Mouse (Mus musculus) splenic B cell, adult 2 months (primary cell): ENCODE data around the gene Ndnf.

ENCODE experiments used
- DNase-seq: peaks from one replicate; pipeline ENCODE4 v3.0.0-alpha.2; 2011; ENCODE audit warnings: low read depth, low spot score
- H3K27me3 ChIP-seq: 2 replicates; pipeline ENCODE4 v1.6.1; 2012; ENCODE audit warnings: mild to moderate bottlenecking, low read length, moderate library complexity, mixed read lengths; ENCODE audit not compliant: control insufficient read depth, poor library complexity, insufficient read depth, severe bottlenecking
- H3K36me3 ChIP-seq: 2 replicates; pipeline ENCODE4 v1.6.1; 2012; ENCODE audit warnings: mild to moderate bottlenecking, low read length, moderate library complexity, mixed read lengths; ENCODE audit not compliant: control insufficient read depth, poor library complexity, insufficient read depth, severe bottlenecking

Gene Ndnf

GRCm38 (mm10) chr6:65672131-65673031 is 991 bp downstream of the Ndnf start:
- peak; percentile 35 for DNase-seq
- Histone ChIP-seq H3K36me3 (no peaks in the 10 kb centered on the region), H3K27me3 (peaks cover 1% of the 10 kb centered on the region; the same call in 1 of the 2 replicates)

- Histone ChIP-seq H3K27me3 (no peaks in the 10 kb centered on the region), H3K36me3 (no peaks in the 10 kb centered on the region)
- no peak for DNase-seq
Measured at GRCm38 (mm10) chr6:65693938-65694337, 22.5 kb downstream of the Ndnf start.

- Histone ChIP-seq H3K27me3 (no peaks in the 10 kb centered on the region), H3K36me3 (no peaks in the 10 kb centered on the region)
- DNase-seq: no peak
Measured at GRCm38 (mm10) chr6:65720676-65721075, 49.3 kb downstream of the Ndnf start.

GRCm38 (mm10) chr6:65725677-65726076 is 54.3 kb downstream of the Ndnf start:
- Histone ChIP-seq H3K36me3 (no peaks in the 10 kb centered on the region), H3K27me3 (no peaks in the 10 kb centered on the region)
- DNase-seq: no peak

GRCm38 (mm10) chr6:65728261-65728660 is 56.9 kb downstream of the Ndnf start:
- DNase-seq: no peak
- H3K36me3 ChIP-seq: no peaks in the 10 kb centered on the region
- no peaks in the 10 kb centered on the region for H3K27me3 ChIP-seq

- H3K36me3 ChIP-seq: no peaks in the 10 kb centered on the region
- no peak for DNase-seq
- no peaks in the 10 kb centered on the region for H3K27me3 ChIP-seq
Measured at GRCm38 (mm10) chr6:65739442-65739841, 68.1 kb downstream of the Ndnf start.

GRCm38 (mm10) chr6:65743144-65743870 is 71.9 kb downstream of the Ndnf start:
- Histone ChIP-seq H3K36me3 (no peaks in the 10 kb centered on the region), H3K27me3 (no peaks in the 10 kb centered on the region)
- DNase-seq: no peak

- Histone ChIP-seq H3K27me3 (no peaks in the 10 kb centered on the region), H3K36me3 (no peaks in the 10 kb centered on the region)
- DNase-seq: no peak
Measured at GRCm38 (mm10) chr6:65743871-65744202, 72.4 kb downstream of the Ndnf start.

GRCm38 (mm10) chr6:65758214-65758613 is 86.8 kb downstream of the Ndnf start:
- Histone ChIP-seq H3K36me3 (no peaks in the 10 kb centered on the region), H3K27me3 (no peaks in the 10 kb centered on the region)
- DNase-seq: no peak

GRCm38 (mm10) chr6:65759174-65759573 is 87.8 kb downstream of the Ndnf start:
- Histone ChIP-seq H3K36me3 (no peaks in the 10 kb centered on the region), H3K27me3 (no peaks in the 10 kb centered on the region)
- no peak for DNase-seq

- Histone ChIP-seq H3K36me3 (no peaks in the 10 kb centered on the region), H3K27me3 (no peaks in the 10 kb centered on the region)
- DNase-seq: no peak
Measured at GRCm38 (mm10) chr6:65760073-65760472, 88.7 kb downstream of the Ndnf start.
